Mouse (Mus musculus): ENCODE results near the gene Uck2. TPM values are rescaled to one million over a fixed set of nuclear protein-coding genes. Genes with fewer than 3 reads are reported as not detected.

The Uck2 gene
- 138 and 172 TPM in 2 replicates for polyA plus RNA-seq (2016; fragmentation: Nextera tagmentation; extraction: Ambion mirVana)

GRCm38 (mm10) chr1:167285320-167285355, at the start of gene Uck2:
Uck2 (minus strand) TSS chr1:167285320.
- WGBS, result 0% methylated on average over 2 of the region's 2 CpGs
- Histone ChIP-seq H3K36me3 (peaks cover 14% of the 10 kb centered on the region), H3K27me3 (ENCODE audit: low read depth, poor library complexity, severe bottlenecking) (peaks cover 25% of the 10 kb centered on the region)

DNA sequence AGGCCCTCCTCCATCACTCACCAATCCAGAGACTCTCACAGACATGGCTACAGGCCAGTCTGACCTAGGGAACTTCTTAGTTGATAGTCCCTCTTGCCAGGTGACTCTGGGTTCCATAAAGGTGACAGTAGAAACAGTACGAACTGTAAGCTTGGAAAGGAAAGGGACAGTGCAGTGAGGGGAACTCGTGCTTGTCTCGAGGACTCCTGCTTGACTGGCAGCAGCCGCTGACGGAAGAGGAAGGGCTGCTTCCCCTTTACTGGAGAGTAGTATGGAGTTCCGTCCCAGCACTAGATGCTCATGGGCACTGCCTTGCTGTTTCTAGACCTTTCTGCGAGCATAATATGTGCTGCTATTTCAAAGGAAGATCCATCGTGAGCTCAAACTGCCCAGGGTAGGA, 46.0 kb upstream of the Uck2 start:
- DNase-seq (ENCODE audit: low spot score), result no peak
- Histone ChIP-seq H3K27me3 (ENCODE audit: low read depth, poor library complexity, severe bottlenecking) (no peaks in the 10 kb centered on the region), H3K9me3 (replicated peaks) (no peaks in the 10 kb centered on the region), H3K4me1 (no peaks in the 10 kb centered on the region), H3K27ac (no peak overlapping the region), H3K4me3 (no peak overlapping the region), H3K36me3 (peaks cover 62% of the 10 kb centered on the region)
- 94% methylated on average over 8 of the region's 8 CpGs for WGBS

More at GRCm38 (mm10) chr1:167285320-167285355, at the start of gene Uck2:
- DNase-seq (ENCODE audit: low spot score), result no peak
- Histone ChIP-seq H3K27ac (peak within 1 kb of the TSS; percentile 99), H3K9me3 (replicated peaks) (no peaks in the 10 kb centered on the region), H3K4me1 (peaks cover 39% of the 10 kb centered on the region), H3K4me3 (peak within 1 kb of the TSS; percentile 98)

DNA sequence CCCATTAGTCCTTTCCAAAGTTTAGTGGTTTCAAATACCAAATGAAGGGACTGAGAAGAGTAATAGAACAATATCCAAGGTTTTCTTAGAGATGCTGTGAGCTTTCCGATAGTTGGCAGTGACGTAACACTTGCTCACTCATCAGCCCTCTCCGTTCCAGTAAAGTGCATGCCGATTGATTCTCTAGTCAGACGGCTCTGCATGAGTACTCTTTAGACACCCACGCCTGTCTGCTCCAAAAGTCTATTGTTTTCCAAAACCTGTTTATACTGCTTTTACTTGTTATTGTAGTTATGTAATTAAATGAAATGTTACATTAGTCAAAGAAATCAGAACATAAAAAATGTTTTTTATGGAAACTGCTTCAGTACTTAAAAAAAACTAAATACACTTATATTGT, 43.7 kb upstream of the Uck2 start:
- H3K27ac ChIP-seq, result no peak overlapping the region
- peaks cover 79% of the 10 kb centered on the region for H3K36me3 ChIP-seq
- no peaks in the 10 kb centered on the region for H3K4me1 ChIP-seq

DNA sequence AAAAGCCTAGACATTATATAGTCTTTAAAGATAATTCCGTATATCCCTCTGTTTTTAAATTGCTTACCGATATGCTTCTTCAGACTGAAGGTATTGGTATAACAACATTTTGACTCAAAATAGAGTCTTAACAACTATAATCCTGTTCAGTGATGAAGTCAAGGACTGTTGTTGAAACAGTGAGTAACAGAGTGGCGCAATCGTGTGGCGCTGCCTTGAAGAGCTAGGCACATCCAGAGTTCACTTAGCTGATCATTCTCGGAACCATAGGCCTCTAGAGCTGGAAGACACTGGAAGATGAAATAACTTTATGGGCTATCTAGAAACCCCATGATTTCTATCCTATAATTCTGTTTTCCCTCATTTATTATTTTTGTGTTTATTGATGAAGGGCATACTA, 36.6 kb upstream of the Uck2 start:
- no peaks in the 10 kb centered on the region for H3K27me3 ChIP-seq (ENCODE audit: low read depth, poor library complexity, severe bottlenecking)
- H3K9me3 ChIP-seq (replicated peaks), result no peaks in the 10 kb centered on the region
- no peaks in the 10 kb centered on the region for H3K4me1 ChIP-seq
- no peak overlapping the region for H3K27ac ChIP-seq
- no peak overlapping the region for H3K4me3 ChIP-seq
- DNase-seq (ENCODE audit: low spot score), result no peak
- WGBS, result 98% methylated on average over 6 of the region's 6 CpGs
- peaks cover 88% of the 10 kb centered on the region for H3K36me3 ChIP-seq

More for the DNA sequence above, 43.7 kb upstream of the Uck2 start:
- Histone ChIP-seq H3K27me3 (ENCODE audit: low read depth, poor library complexity, severe bottlenecking) (no peaks in the 10 kb centered on the region), H3K9me3 (replicated peaks) (no peaks in the 10 kb centered on the region), H3K4me3 (no peak overlapping the region)
- DNase-seq (ENCODE audit: low spot score), result no peak
- WGBS, result 94% methylated on average over 6 of the region's 6 CpGs

DNA sequence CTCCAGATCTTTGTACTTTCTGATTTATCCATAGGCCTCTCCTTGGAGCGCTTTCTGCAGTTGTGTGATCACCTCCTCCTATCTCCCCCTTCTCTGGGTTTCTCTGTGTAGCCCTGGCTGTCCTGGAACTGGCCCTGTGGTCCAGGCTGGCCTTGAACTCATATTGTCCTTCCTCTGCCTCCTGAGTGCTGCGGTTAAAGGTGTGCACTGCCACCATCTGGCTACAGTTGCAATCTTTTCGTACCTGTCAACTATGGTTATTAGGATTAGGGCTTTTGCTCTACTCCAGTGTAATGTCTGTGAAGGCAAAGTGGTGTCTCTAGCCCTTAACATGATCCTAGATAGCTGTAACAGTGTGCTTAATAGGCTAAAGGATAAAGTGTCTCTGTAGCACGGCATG, 28.1 kb upstream of the Uck2 start:
- 91% methylated on average over 4 of the region's 4 CpGs for WGBS
- H3K27ac ChIP-seq, result no peak overlapping the region
- H3K36me3 ChIP-seq, result peaks cover 57% of the 10 kb centered on the region
- H3K4me1 ChIP-seq, result peaks cover 8% of the 10 kb centered on the region
- no peak overlapping the region for H3K4me3 ChIP-seq
- H3K9me3 ChIP-seq (replicated peaks), result no peaks in the 10 kb centered on the region
- no peak for DNase-seq (ENCODE audit: low spot score)
- H3K27me3 ChIP-seq (ENCODE audit: low read depth, poor library complexity, severe bottlenecking), result no peaks in the 10 kb centered on the region

GRCm38 (mm10) chr1:167312367-167312766, 27.2 kb upstream of the Uck2 start:
- peaks cover 8% of the 10 kb centered on the region for H3K4me1 ChIP-seq
- H3K27ac ChIP-seq, result no peak overlapping the region
- H3K27me3 ChIP-seq (ENCODE audit: low read depth, poor library complexity, severe bottlenecking), result no peaks in the 10 kb centered on the region
- DNase-seq (ENCODE audit: low spot score), result no peak
- H3K4me3 ChIP-seq, result no peak overlapping the region
- H3K9me3 ChIP-seq (replicated peaks), result no peaks in the 10 kb centered on the region
- peaks cover 49% of the 10 kb centered on the region for H3K36me3 ChIP-seq

GRCm38 (mm10) chr1:167308261-167309054, 23.3 kb upstream of the Uck2 start, which contains the start of gene Tmco1:
Tmco1 (plus strand) TSS chr1:167308378.
- Histone ChIP-seq H3K27me3 (ENCODE audit: low read depth, poor library complexity, severe bottlenecking) (0 out of 2 replicates have a peak, but pooled peaks cover 2% of the 10 kb centered on the region), H3K36me3 (peaks cover 18% of the 10 kb centered on the region), H3K4me3 (peak within 1 kb of the TSS; percentile 88), H3K27ac (peak within 1 kb of the TSS; percentile 99), H3K4me1 (peaks cover 8% of the 10 kb centered on the region), H3K9me3 (replicated peaks) (no peaks in the 10 kb centered on the region)
- DNase-seq (ENCODE audit: low spot score), result peak; percentile 99
- under 1% methylated on average over 82 of the region's 82 CpGs for WGBS

DNA sequence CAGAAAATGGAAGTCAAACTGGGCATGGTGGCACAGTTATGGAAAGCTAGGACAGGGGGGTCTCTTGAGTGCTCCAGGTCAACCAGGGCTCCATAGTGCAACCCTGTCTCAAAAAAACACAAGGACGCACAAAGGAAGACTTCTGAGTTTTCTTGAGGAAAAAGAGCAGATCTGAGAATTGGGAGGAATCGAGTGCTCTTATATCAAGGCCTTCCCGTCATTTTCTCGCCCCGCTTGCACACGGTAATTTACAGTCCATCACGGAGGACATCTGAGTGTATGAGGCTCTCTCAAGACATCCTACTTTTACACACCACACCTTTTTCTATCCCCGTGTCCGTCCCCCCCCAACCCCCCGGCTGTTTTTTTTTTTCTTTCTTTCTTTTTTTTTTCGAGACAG, 22.6 kb upstream of the Uck2 start:
- 0 out of 2 replicates have a peak, but pooled peaks cover 2% of the 10 kb centered on the region for H3K27me3 ChIP-seq (ENCODE audit: low read depth, poor library complexity, severe bottlenecking)
- peak overlapping the region; percentile 99 for H3K27ac ChIP-seq
- no peak for DNase-seq (ENCODE audit: low spot score)
- H3K4me1 ChIP-seq, result peaks cover 8% of the 10 kb centered on the region
- H3K9me3 ChIP-seq (replicated peaks), result no peaks in the 10 kb centered on the region
- peaks cover 11% of the 10 kb centered on the region for H3K36me3 ChIP-seq
- peak overlapping the region; percentile 88 for H3K4me3 ChIP-seq
- WGBS, result 65% methylated on average over 11 of the region's 11 CpGs

DNA sequence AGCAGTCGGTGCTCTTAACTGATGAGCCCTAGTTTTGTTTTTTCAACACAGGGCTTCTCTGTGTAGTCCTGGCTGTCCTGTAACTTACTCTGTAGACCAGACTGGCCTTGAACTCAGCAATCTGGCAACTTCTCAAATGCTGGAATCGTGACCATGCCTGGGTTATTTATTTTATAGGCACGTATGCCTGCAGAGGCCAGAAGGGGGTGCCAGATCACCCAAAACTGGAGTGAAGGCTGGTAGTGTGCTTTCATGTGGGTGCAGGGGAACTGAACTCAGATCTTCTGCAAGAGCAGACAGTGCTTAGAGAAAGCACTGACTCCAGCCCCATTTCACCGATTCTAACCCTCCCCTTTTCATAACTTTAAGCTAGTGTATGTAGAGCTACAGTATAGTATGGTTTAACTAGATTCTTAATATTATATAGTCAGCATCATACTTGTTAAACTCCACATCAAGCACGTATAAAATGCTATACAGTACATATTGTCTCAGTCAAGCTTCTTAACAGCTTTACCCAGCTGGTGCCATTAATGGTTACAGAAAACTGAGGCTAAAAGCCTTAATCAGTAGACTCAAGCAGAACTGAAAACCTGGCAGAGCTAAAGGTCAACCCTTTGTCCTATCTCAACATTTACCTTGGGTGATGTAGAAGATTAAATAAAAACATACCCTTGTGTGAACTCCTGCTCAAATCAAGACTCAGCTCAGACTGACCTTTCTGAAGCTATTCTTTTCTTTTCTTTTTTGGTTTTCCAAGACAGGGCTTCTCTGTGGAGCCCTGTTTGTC, 21.5 kb upstream of the Uck2 start:
- H3K27ac ChIP-seq, result no peak overlapping the region
- 75% methylated on average over 5 of the region's 5 CpGs for WGBS
- H3K4me3 ChIP-seq, result no peak overlapping the region
- 0 out of 2 replicates have a peak, but pooled peaks cover 2% of the 10 kb centered on the region for H3K27me3 ChIP-seq (ENCODE audit: low read depth, poor library complexity, severe bottlenecking)
- peaks cover 4% of the 10 kb centered on the region for H3K36me3 ChIP-seq
- peaks cover 8% of the 10 kb centered on the region for H3K4me1 ChIP-seq
- no peaks in the 10 kb centered on the region for H3K9me3 ChIP-seq (replicated peaks)
- DNase-seq (ENCODE audit: low spot score), result no peak

DNA sequence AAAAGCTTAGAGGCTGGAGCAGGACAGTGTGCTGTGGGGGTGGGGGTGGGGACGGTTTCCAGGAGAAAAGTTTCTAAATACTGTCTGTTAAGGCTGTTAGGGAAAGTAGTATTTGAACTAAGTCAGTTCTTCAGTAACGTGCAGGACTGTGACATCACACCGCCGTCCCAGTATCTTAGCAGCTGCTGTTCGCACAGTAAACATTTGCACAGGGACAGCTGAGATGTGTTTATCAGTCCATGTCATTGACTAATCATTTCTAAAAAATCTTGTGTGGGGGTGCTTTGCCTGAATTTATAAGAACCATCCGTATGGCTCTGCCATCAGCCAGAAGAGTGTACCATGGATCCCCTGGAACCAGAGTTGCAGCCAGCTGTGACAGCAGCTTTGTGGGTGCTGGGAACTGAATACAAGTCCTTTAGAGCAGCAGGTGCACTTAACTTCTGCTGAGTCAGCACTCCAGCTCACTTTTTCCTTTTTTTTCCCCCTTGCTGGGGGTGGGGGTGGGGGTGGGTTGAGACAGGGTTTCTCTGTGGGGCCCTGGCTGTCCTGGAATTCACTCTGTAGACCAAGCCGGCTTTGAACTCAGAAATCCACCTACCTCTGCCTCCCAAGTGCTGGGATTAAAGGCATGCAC, 20.5 kb upstream of the Uck2 start:
- no peak overlapping the region for H3K27ac ChIP-seq
- peaks cover 2% of the 10 kb centered on the region for H3K36me3 ChIP-seq
- no peaks in the 10 kb centered on the region for H3K9me3 ChIP-seq (replicated peaks)
- no peak overlapping the region for H3K4me3 ChIP-seq
- DNase-seq (ENCODE audit: low spot score), result no peak
- WGBS, result 85% methylated on average over 7 of the region's 7 CpGs
- H3K4me1 ChIP-seq, result peaks cover 8% of the 10 kb centered on the region
- 0 out of 2 replicates have a peak, but pooled peaks cover 2% of the 10 kb centered on the region for H3K27me3 ChIP-seq (ENCODE audit: low read depth, poor library complexity, severe bottlenecking)

DNA sequence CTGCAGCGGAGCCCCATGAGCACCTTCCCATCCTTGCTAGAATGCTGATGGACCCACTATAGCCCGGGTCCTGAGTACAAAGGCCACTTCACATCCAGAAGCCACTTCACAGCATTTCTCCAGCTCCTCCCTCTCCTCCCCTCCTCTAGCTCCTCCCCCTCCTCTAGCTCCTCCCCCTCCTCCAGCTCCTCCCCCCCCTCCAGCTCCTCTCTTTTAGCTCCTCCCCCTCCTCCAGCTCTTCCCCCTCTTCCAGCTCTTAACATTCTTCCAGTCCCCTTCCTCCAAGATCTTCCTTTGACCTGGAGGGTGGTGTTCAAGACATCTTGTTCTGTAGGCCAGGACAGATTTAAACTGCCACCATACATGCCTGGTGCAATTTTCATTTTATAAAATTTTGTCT, 15.0 kb upstream of the Uck2 start:
- Histone ChIP-seq H3K27me3 (ENCODE audit: low read depth, poor library complexity, severe bottlenecking) (0 out of 2 replicates have a peak, but pooled peaks cover 2% of the 10 kb centered on the region), H3K27ac (no peak overlapping the region), H3K4me3 (no peak overlapping the region), H3K4me1 (peaks cover 10% of the 10 kb centered on the region), H3K9me3 (replicated peaks) (no peaks in the 10 kb centered on the region), H3K36me3 (no peaks in the 10 kb centered on the region)
- WGBS, result 74% methylated on average over 2 of the region's 2 CpGs
- DNase-seq (ENCODE audit: low spot score), result no peak

DNA sequence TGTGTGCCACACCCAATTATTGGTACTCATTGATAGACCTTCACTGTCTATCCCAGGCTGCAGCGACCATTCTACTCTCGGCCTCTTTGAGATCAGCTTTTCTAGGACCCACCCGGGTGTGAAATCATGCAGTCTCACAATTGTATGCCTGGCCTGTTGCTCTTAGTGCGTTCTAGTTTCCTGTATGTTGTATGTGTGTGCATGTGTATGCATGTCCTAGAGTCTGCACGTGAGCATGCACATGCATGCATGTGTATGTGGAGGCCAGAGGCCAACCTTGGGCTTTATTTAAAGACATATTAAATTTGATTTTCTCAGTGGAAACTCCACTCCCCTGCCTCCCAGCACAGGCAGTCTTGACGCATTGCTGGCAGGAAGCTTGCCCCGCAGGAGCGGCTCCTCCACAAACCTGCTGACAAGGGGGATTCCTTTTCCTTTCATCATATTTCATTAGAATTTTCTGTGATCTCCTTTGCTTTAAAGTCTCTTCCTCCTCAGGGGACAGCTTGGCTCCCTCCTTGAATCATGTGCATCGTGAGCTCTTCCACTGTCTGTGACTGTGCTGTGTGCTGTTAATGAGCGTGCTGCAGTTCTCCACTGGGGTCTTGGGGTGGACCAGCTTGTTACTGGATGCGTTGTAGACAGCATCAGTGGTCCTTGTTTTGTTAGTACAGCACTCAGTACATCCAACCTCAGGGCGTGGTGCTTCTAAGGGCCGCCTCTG, 10.7 kb upstream of the Uck2 start:
- WGBS, result 67% methylated on average over 13 of the region's 13 CpGs
- no peaks in the 10 kb centered on the region for H3K9me3 ChIP-seq (replicated peaks)
- H3K36me3 ChIP-seq, result no peaks in the 10 kb centered on the region
- no peak for DNase-seq (ENCODE audit: low spot score)
- peaks cover 18% of the 10 kb centered on the region for H3K4me1 ChIP-seq
- no peak overlapping the region for H3K27ac ChIP-seq
- H3K4me3 ChIP-seq, result no peak overlapping the region
- H3K27me3 ChIP-seq (ENCODE audit: low read depth, poor library complexity, severe bottlenecking), result no peaks in the 10 kb centered on the region
